Mouse (Mus musculus): Measurements from ENCODE around the gene Uba5. TPM values are rescaled to one million over a fixed set of nuclear protein-coding genes. Genes with fewer than 3 reads are reported as not detected.

Gene Uba5
- total RNA-seq (2014; rRNA removed) (32.1 and 36.9 TPM in 2 replicates), polyA plus RNA-seq (2012; rRNA removed) (10.6 and 12.8 TPM in 2 replicates)

DNA sequence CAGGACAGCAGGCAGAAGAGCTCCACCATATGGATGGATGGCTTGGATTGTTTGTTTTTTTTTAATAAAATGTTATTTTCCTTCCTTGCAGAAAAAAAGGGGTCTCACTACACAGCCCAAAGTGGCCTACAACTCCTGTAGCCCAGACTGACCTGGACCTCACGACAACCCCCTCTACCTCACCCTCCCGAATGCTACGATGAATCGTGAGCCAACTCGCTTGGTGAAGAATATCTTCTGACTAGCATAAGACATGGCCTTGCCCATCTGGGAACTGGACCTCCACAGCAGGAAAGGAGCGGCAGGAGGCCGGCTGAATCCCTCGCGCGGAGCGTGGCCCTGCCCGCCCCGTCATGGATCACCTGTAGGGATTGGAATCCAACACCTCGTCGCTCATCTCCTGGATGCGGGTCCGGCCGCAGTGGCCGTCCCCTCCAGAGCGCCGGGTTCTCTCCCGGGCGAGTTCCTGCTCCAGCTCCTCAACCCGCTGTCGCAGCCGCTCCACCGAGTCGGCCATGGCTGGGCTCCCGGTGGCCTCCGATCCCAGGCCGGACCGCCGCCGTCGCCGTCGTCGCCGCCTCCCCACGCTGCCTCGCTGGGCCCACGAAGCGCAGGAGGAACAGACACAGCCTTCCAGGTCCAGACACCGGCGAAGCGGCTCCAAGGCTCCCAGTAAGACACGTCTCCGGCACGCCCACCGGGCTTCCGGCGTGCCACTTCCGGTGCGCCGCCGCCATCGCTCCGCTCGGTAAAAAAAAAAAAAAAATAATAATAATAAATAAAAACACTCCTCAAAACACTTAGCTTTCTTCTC lies at the start of gene Uba5:
Uba5 (minus strand) TSS at position 705 of the 814 bp plus-strand sequence.
- Histone ChIP-seq H3K4me3 (ENCODE audit: insufficient read depth, low read depth, low read length) (peak within 1 kb of the TSS; percentile 97), H3K4me1 (ENCODE audit: control insufficient read depth, insufficient read depth, low read length) (peaks cover 11% of the 10 kb centered on the region; the same call in 1 of the 2 replicates), H3K27ac (replicated peaks; ENCODE audit: insufficient read depth, low read depth, low read length) (peak within 1 kb of the TSS; percentile 82), H3K27me3 (ENCODE audit: control insufficient read depth, insufficient read depth, low read length) (no peaks in the 10 kb centered on the region), H3K79me2 (ENCODE audit: control insufficient read depth, insufficient read depth, low read length) (peaks cover 22% of the 10 kb centered on the region), H3K9ac (ENCODE audit: low read depth, low read length) (peak within 1 kb of the TSS; percentile 98), H3K36me3 (ENCODE audit: control insufficient read depth, insufficient read depth, low read length) (peaks cover 14% of the 10 kb centered on the region)
- TF ChIP-seq CTCF (IDR thresholded peaks at IDR 0.05; ENCODE audit: low read depth, low read length) (no peak), POLR2A (IDR thresholded peaks at IDR 0.05; ENCODE audit: extremely low read depth, insufficient read depth, low read length) (no peak)
- WGBS, result 1% methylated on average over 59 of the region's 59 CpGs
- DNase-seq (ENCODE audit: extremely low read depth, low read depth, low spot score), result no peak

DNA sequence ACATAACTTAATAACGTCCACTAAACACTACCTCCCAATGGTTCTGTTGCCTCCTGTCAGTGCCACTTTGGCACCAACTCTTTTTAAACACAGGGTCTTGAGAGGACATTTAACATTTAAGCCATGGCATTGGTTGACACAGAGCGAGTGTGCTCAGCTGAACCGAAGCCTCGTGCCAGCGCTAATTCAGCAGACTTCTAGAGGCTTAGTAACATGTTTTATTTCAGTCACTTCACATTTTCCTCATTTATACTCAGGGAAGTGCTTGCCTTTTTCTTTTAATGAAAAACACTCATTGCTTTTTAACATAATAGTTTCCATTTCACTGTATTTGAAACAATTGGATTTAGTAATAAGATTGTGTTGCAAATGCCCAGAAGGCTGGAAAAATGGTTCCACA lies 46.2 kb upstream of the Uba5 start:
- Histone ChIP-seq H3K79me2 (ENCODE audit: control insufficient read depth, insufficient read depth, low read length) (peaks cover 3% of the 10 kb centered on the region; the same call in 1 of the 2 replicates), H3K27me3 (ENCODE audit: control insufficient read depth, insufficient read depth, low read length) (no peaks in the 10 kb centered on the region), H3K4me3 (ENCODE audit: insufficient read depth, low read depth, low read length) (no peak overlapping the region), H3K27ac (replicated peaks; ENCODE audit: insufficient read depth, low read depth, low read length) (no peak overlapping the region), H3K36me3 (ENCODE audit: control insufficient read depth, insufficient read depth, low read length) (peaks cover 54% of the 10 kb centered on the region), H3K9ac (ENCODE audit: low read depth, low read length) (no peak overlapping the region), H3K4me1 (ENCODE audit: control insufficient read depth, insufficient read depth, low read length) (peaks cover 1% of the 10 kb centered on the region; the same call in 1 of the 2 replicates)
- WGBS, result 93% methylated on average over 5 of the region's 5 CpGs
- no peak for DNase-seq (ENCODE audit: extremely low read depth, low read depth, low spot score)
- no peak for TF ChIP-seq CTCF (IDR thresholded peaks at IDR 0.05; ENCODE audit: low read depth, low read length)
- TF ChIP-seq POLR2A (IDR thresholded peaks at IDR 0.05; ENCODE audit: extremely low read depth, insufficient read depth, low read length), result no peak

DNA sequence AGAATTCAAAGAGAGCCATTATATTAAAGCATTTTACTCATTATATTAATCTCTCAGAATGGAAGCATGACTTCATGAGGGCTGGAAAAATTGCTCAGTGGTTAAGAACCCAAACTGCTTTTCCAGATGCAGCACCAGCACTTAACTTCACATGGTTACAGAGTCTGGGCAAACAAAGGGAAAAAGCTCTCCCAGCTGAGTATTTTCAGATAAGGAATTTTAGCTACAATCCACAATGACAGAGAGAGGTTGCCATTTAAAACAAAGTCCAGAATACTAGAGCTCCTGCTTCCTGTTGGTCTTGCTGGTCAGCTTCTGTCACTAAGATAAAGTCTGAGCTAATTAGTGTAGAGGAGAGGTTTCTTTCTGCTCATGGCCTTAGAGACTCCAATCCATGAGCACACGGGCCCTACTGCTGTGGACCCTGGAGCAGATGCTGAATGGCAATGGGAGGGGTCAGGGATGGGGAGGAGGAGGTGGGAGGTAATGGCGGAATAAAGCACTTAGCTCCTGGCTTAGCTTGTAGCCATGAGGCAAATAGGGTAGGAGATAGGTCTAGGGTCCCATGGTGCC lies 45.7 kb upstream of the Uba5 start:
- peaks cover 1% of the 10 kb centered on the region; the same call in 1 of the 2 replicates for H3K4me1 ChIP-seq (ENCODE audit: control insufficient read depth, insufficient read depth, low read length)
- 91% methylated on average over 2 of the region's 2 CpGs for WGBS
- H3K27ac ChIP-seq (replicated peaks; ENCODE audit: insufficient read depth, low read depth, low read length), result no peak overlapping the region
- H3K9ac ChIP-seq (ENCODE audit: low read depth, low read length), result no peak overlapping the region
- H3K27me3 ChIP-seq (ENCODE audit: control insufficient read depth, insufficient read depth, low read length), result no peaks in the 10 kb centered on the region
- peaks cover 55% of the 10 kb centered on the region for H3K36me3 ChIP-seq (ENCODE audit: control insufficient read depth, insufficient read depth, low read length)
- no peak overlapping the region for H3K4me3 ChIP-seq (ENCODE audit: insufficient read depth, low read depth, low read length)
- peaks cover 3% of the 10 kb centered on the region; the same call in 1 of the 2 replicates for H3K79me2 ChIP-seq (ENCODE audit: control insufficient read depth, insufficient read depth, low read length)
- DNase-seq (ENCODE audit: extremely low read depth, low read depth, low spot score), result no peak
- no peak for TF ChIP-seq CTCF (IDR thresholded peaks at IDR 0.05; ENCODE audit: low read depth, low read length)

DNA sequence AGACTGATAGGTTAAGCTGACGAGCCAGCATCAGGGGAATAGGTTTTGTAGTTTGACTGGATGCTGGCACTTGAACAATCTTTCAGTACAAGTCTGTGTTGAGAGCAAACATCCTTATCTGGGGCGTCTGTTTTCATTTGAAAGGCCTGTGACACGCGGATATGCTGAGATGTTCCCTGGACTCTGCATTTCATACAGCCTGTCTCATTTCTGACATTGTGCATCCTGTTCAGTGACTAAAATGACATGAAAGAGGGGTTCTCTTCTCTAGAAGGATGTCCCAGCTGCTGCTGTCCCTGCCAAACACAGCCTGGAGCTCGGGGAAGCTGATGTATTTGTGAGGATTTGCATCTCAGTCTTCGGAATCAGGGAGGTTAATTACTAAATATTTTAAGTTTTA lies 44.5 kb upstream of the Uba5 start:
- peaks cover 3% of the 10 kb centered on the region; the same call in 1 of the 2 replicates for H3K79me2 ChIP-seq (ENCODE audit: control insufficient read depth, insufficient read depth, low read length)
- 35% methylated on average over 6 of the region's 6 CpGs for whole genome bisulfite sequencing
- no peaks in the 10 kb centered on the region for H3K27me3 ChIP-seq (ENCODE audit: control insufficient read depth, insufficient read depth, low read length)
- no peak overlapping the region for H3K9ac ChIP-seq (ENCODE audit: low read depth, low read length)
- TF ChIP-seq POLR2A (IDR thresholded peaks at IDR 0.05; ENCODE audit: extremely low read depth, insufficient read depth, low read length) (no peak), CTCF (IDR thresholded peaks at IDR 0.05; ENCODE audit: low read depth, low read length) (no peak)
- peak overlapping the region; percentile 27; the same call in 1 of the 2 replicates for H3K27ac ChIP-seq (replicated peaks; ENCODE audit: insufficient read depth, low read depth, low read length)
- H3K4me3 ChIP-seq (ENCODE audit: insufficient read depth, low read depth, low read length), result no peak overlapping the region
- H3K36me3 ChIP-seq (ENCODE audit: control insufficient read depth, insufficient read depth, low read length), result peaks cover 57% of the 10 kb centered on the region
- peaks cover 1% of the 10 kb centered on the region; the same call in 1 of the 2 replicates for H3K4me1 ChIP-seq (ENCODE audit: control insufficient read depth, insufficient read depth, low read length)
- DNase-seq (ENCODE audit: extremely low read depth, low read depth, low spot score), result peak; percentile 48

DNA sequence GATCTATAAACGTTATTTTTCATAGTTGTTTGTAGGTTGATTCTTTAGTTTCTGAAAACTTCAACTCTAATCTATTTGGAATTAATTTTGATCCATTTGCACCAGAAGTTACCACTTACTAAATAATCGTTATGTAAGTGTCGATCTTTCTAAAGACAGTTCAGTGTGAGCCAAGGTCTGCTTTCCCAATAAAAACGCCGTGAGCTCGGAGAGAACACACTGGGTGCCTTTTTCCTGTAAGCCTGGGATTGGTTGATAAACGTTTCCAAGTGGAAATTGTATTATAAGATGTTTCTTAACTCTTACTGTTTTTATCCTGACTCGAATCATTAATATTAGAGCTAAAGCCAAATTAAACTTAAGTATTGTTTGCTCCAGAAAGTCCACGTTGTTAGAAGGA lies 44.0 kb upstream of the Uba5 start:
- Histone ChIP-seq H3K4me1 (ENCODE audit: control insufficient read depth, insufficient read depth, low read length) (peaks cover 1% of the 10 kb centered on the region; the same call in 1 of the 2 replicates), H3K4me3 (ENCODE audit: insufficient read depth, low read depth, low read length) (no peak overlapping the region), H3K27me3 (ENCODE audit: control insufficient read depth, insufficient read depth, low read length) (no peaks in the 10 kb centered on the region), H3K36me3 (ENCODE audit: control insufficient read depth, insufficient read depth, low read length) (peaks cover 55% of the 10 kb centered on the region), H3K9ac (ENCODE audit: low read depth, low read length) (no peak overlapping the region), H3K79me2 (ENCODE audit: control insufficient read depth, insufficient read depth, low read length) (peaks cover 3% of the 10 kb centered on the region; the same call in 1 of the 2 replicates), H3K27ac (replicated peaks; ENCODE audit: insufficient read depth, low read depth, low read length) (no peak overlapping the region; the same call in 1 of the 2 replicates)
- no peak for DNase-seq (ENCODE audit: extremely low read depth, low read depth, low spot score)
- 20% methylated on average over 9 of the region's 9 CpGs for WGBS
- TF ChIP-seq POLR2A (IDR thresholded peaks at IDR 0.05; ENCODE audit: extremely low read depth, insufficient read depth, low read length) (no peak), CTCF (IDR thresholded peaks at IDR 0.05; ENCODE audit: low read depth, low read length) (no peak)
